Mouse (Mus musculus): Measurements from ENCODE around the gene Slc17a8. TPM values are rescaled to one million over a fixed set of nuclear protein-coding genes. Genes with fewer than 3 reads are reported as not detected.

The Slc17a8 gene
- polyA plus RNA-seq, 1 experiment from 2014 or later = 0.58 TPM

- Histone ChIP-seq H3K9me3 (no peaks in the 10 kb centered on the region), H3K36me3 (no peaks in the 10 kb centered on the region), H3K4me1 (replicated peaks) (no peaks in the 10 kb centered on the region), H3K4me3 (no peak overlapping the region), H3K27ac (no peak overlapping the region), H3K27me3 (ENCODE audit: insufficient read depth, poor library complexity, severe bottlenecking) (no peaks in the 10 kb centered on the region)
- WGBS = 73% methylated on average over 5 of the region's 5 CpGs
- DNase-seq (ENCODE audit: low spot score) = no peak
Measured at GRCm38 (mm10) chr10:89631831-89632230, 10.8 kb upstream of the Slc17a8 start.

- Histone ChIP-seq H3K27ac (no peak overlapping the region), H3K27me3 (ENCODE audit: insufficient read depth, poor library complexity, severe bottlenecking) (no peaks in the 10 kb centered on the region), H3K4me3 (no peak overlapping the region), H3K36me3 (no peaks in the 10 kb centered on the region), H3K9me3 (no peaks in the 10 kb centered on the region), H3K4me1 (replicated peaks) (no peaks in the 10 kb centered on the region)
- DNase-seq (ENCODE audit: low spot score) = no peak
- WGBS = 95% methylated on average over 1 of the region's 1 CpGs
Measured at GRCm38 (mm10) chr10:89630564-89630963, 9.5 kb upstream of the Slc17a8 start.

- H3K27me3 ChIP-seq (ENCODE audit: insufficient read depth, poor library complexity, severe bottlenecking) = no peaks in the 10 kb centered on the region
- H3K4me1 ChIP-seq (replicated peaks) = no peaks in the 10 kb centered on the region
- DNase-seq (ENCODE audit: low spot score) = peak; percentile 26
- no peak overlapping the region for H3K27ac ChIP-seq
- H3K36me3 ChIP-seq = no peaks in the 10 kb centered on the region
- no peak overlapping the region for H3K4me3 ChIP-seq
- WGBS = 32% methylated on average over 3 of the region's 3 CpGs
- no peaks in the 10 kb centered on the region for H3K9me3 ChIP-seq
Measured at GRCm38 (mm10) chr10:89630052-89630451, 9.0 kb upstream of the Slc17a8 start.

- H3K27ac ChIP-seq = no peak overlapping the region
- no peaks in the 10 kb centered on the region for H3K9me3 ChIP-seq
- no peaks in the 10 kb centered on the region for H3K27me3 ChIP-seq (ENCODE audit: insufficient read depth, poor library complexity, severe bottlenecking)
- no peaks in the 10 kb centered on the region for H3K4me1 ChIP-seq (replicated peaks)
- WGBS = 81% methylated on average over 2 of the region's 2 CpGs
- H3K4me3 ChIP-seq = no peak overlapping the region
- no peak for DNase-seq (ENCODE audit: low spot score)
- no peaks in the 10 kb centered on the region for H3K36me3 ChIP-seq
Measured at GRCm38 (mm10) chr10:89626714-89627113, 5.7 kb upstream of the Slc17a8 start.

GRCm38 (mm10) chr10:89624196-89624595, 3.1 kb upstream of the Slc17a8 start:
- Histone ChIP-seq H3K27me3 (ENCODE audit: insufficient read depth, poor library complexity, severe bottlenecking) (no peaks in the 10 kb centered on the region), H3K9me3 (no peaks in the 10 kb centered on the region), H3K4me1 (replicated peaks) (peaks cover 6% of the 10 kb centered on the region), H3K36me3 (no peaks in the 10 kb centered on the region), H3K27ac (no peak overlapping the region), H3K4me3 (no peak overlapping the region)
- 95% methylated on average over 2 of the region's 2 CpGs for WGBS
- no peak for DNase-seq (ENCODE audit: low spot score)

- 82% methylated on average over 5 of the region's 5 CpGs for WGBS
- Histone ChIP-seq H3K4me1 (replicated peaks) (no peaks in the 10 kb centered on the region), H3K36me3 (no peaks in the 10 kb centered on the region)
Measured at GRCm38 (mm10) chr10:89599311-89599710, 21.7 kb downstream of the Slc17a8 start.

GRCm38 (mm10) chr10:89597275-89597674, 23.8 kb downstream of the Slc17a8 start:
- Histone ChIP-seq H3K27ac (no peak overlapping the region), H3K36me3 (no peaks in the 10 kb centered on the region), H3K4me1 (replicated peaks) (peaks cover 4% of the 10 kb centered on the region; the same call in 1 of the 2 replicates), H3K27me3 (ENCODE audit: insufficient read depth, poor library complexity, severe bottlenecking) (no peaks in the 10 kb centered on the region), H3K9me3 (no peaks in the 10 kb centered on the region), H3K4me3 (no peak overlapping the region)
- WGBS = 82% methylated on average over 4 of the region's 4 CpGs
- DNase-seq (ENCODE audit: low spot score) = no peak

More at GRCm38 (mm10) chr10:89599311-89599710, 21.7 kb downstream of the Slc17a8 start:
- H3K9me3 ChIP-seq = no peaks in the 10 kb centered on the region
- no peak overlapping the region for H3K27ac ChIP-seq
- no peaks in the 10 kb centered on the region for H3K27me3 ChIP-seq (ENCODE audit: insufficient read depth, poor library complexity, severe bottlenecking)
- no peak for DNase-seq (ENCODE audit: low spot score)
- no peak overlapping the region for H3K4me3 ChIP-seq

- DNase-seq (ENCODE audit: low spot score) = no peak
- H3K36me3 ChIP-seq = no peaks in the 10 kb centered on the region
- WGBS = 90% methylated on average over 5 of the region's 5 CpGs
- peaks cover 4% of the 10 kb centered on the region; the same call in 1 of the 2 replicates for H3K4me1 ChIP-seq (replicated peaks)
- H3K4me3 ChIP-seq = no peak overlapping the region
- no peak overlapping the region for H3K27ac ChIP-seq
- H3K27me3 ChIP-seq (ENCODE audit: insufficient read depth, poor library complexity, severe bottlenecking) = no peaks in the 10 kb centered on the region
- H3K9me3 ChIP-seq = no peaks in the 10 kb centered on the region
Measured at GRCm38 (mm10) chr10:89595935-89596334, 25.1 kb downstream of the Slc17a8 start.

GRCm38 (mm10) chr10:89595514-89595913, 25.5 kb downstream of the Slc17a8 start:
- no peaks in the 10 kb centered on the region for H3K27me3 ChIP-seq (ENCODE audit: insufficient read depth, poor library complexity, severe bottlenecking)
- 74% methylated on average over 1 of the region's 1 CpGs for WGBS

GRCm38 (mm10) chr10:89594309-89594708, 26.7 kb downstream of the Slc17a8 start:
- Histone ChIP-seq H3K27me3 (ENCODE audit: insufficient read depth, poor library complexity, severe bottlenecking) (no peaks in the 10 kb centered on the region), H3K4me3 (no peak overlapping the region), H3K36me3 (no peaks in the 10 kb centered on the region), H3K9me3 (no peaks in the 10 kb centered on the region), H3K27ac (no peak overlapping the region), H3K4me1 (replicated peaks) (peaks cover 4% of the 10 kb centered on the region; the same call in 1 of the 2 replicates)
- DNase-seq (ENCODE audit: low spot score) = no peak
- 89% methylated on average over 4 of the region's 4 CpGs for WGBS

More at GRCm38 (mm10) chr10:89595514-89595913, 25.5 kb downstream of the Slc17a8 start:
- Histone ChIP-seq H3K4me3 (no peak overlapping the region), H3K4me1 (replicated peaks) (peaks cover 4% of the 10 kb centered on the region; the same call in 1 of the 2 replicates), H3K9me3 (no peaks in the 10 kb centered on the region), H3K27ac (no peak overlapping the region), H3K36me3 (no peaks in the 10 kb centered on the region)
- no peak for DNase-seq (ENCODE audit: low spot score)

- no peaks in the 10 kb centered on the region for H3K9me3 ChIP-seq
- peak; percentile 9 for DNase-seq (ENCODE audit: low spot score)
- 44% methylated on average over 4 of the region's 4 CpGs for WGBS
- no peaks in the 10 kb centered on the region for H3K36me3 ChIP-seq
- H3K4me3 ChIP-seq = no peak overlapping the region
- peaks cover 4% of the 10 kb centered on the region; the same call in 1 of the 2 replicates for H3K4me1 ChIP-seq (replicated peaks)
- H3K27ac ChIP-seq = no peak overlapping the region; the same call in 1 of the 2 replicates
- no peaks in the 10 kb centered on the region for H3K27me3 ChIP-seq (ENCODE audit: insufficient read depth, poor library complexity, severe bottlenecking)
Measured at GRCm38 (mm10) chr10:89592797-89593196, 28.3 kb downstream of the Slc17a8 start.

- Histone ChIP-seq H3K27me3 (ENCODE audit: insufficient read depth, poor library complexity, severe bottlenecking) (no peaks in the 10 kb centered on the region), H3K36me3 (no peaks in the 10 kb centered on the region), H3K27ac (no peak overlapping the region), H3K9me3 (no peaks in the 10 kb centered on the region), H3K4me3 (no peak overlapping the region), H3K4me1 (replicated peaks) (peaks cover 4% of the 10 kb centered on the region; the same call in 1 of the 2 replicates)
- no peak for DNase-seq (ENCODE audit: low spot score)
- 97% methylated on average over 1 of the region's 1 CpGs for WGBS
Measured at GRCm38 (mm10) chr10:89589877-89590276, 31.2 kb downstream of the Slc17a8 start.

- H3K27ac ChIP-seq = no peak overlapping the region
- H3K4me1 ChIP-seq (replicated peaks) = peaks cover 4% of the 10 kb centered on the region; the same call in 1 of the 2 replicates
- no peaks in the 10 kb centered on the region for H3K9me3 ChIP-seq
- no peaks in the 10 kb centered on the region for H3K27me3 ChIP-seq (ENCODE audit: insufficient read depth, poor library complexity, severe bottlenecking)
- no peak for DNase-seq (ENCODE audit: low spot score)
- 94% methylated on average over 1 of the region's 1 CpGs for WGBS
- H3K4me3 ChIP-seq = no peak overlapping the region
- no peaks in the 10 kb centered on the region for H3K36me3 ChIP-seq
Measured at GRCm38 (mm10) chr10:89588708-89589107, 32.3 kb downstream of the Slc17a8 start.

GRCm38 (mm10) chr10:89584709-89585108, 36.3 kb downstream of the Slc17a8 start:
- Histone ChIP-seq H3K4me1 (replicated peaks) (no peaks in the 10 kb centered on the region), H3K9me3 (no peaks in the 10 kb centered on the region), H3K36me3 (no peaks in the 10 kb centered on the region), H3K27ac (no peak overlapping the region), H3K27me3 (ENCODE audit: insufficient read depth, poor library complexity, severe bottlenecking) (no peaks in the 10 kb centered on the region), H3K4me3 (no peak overlapping the region)
- DNase-seq (ENCODE audit: low spot score) = no peak
- 92% methylated on average over 4 of the region's 4 CpGs for WGBS
